Mouse (Mus musculus) liver, embryonic 15.5 days (tissue): Measurements from ENCODE around the gene E430018J23Rik. TPM values are rescaled to one million over a fixed set of nuclear protein-coding genes. Genes with fewer than 3 reads are reported as not detected.
A peak's percentile ranks its signal among the peaks of the same experiment; 100 is the strongest.
"Not testable (repeated sequence)": the region's sequence is repeated elsewhere in the genome, so short reads cannot be mapped to it uniquely, and the experiment has no call there.

Experiments used
- ATAC-seq: fragments of 200-750 bp; cut with Nextera tagmentation; 2 replicates; pipeline ENCODE4 v1.8.0; 2017; ENCODE audit warnings: moderate number of reproducible peaks, mild to moderate bottlenecking, moderate library complexity; ENCODE audit not compliant: insufficient read depth
- H3K27ac ChIP-seq: fragments of 300-500 bp; sonication (generic); replicated peaks from 2 replicates; pipeline ENCODE4 v1.5.1; 2015; ENCODE audit warnings: mild to moderate bottlenecking, inconsistent platforms
- H3K27me3 ChIP-seq: fragments of 300-500 bp; sonication (generic); 2 replicates; pipeline ENCODE4 v1.6.1; 2015; ENCODE audit warnings: mild to moderate bottlenecking, inconsistent platforms
- H3K36me3 ChIP-seq: fragments of 300-500 bp; sonication (generic); replicated peaks from 2 replicates; pipeline ENCODE4 v1.6.1; 2015; ENCODE audit warnings: moderate library complexity, mild to moderate bottlenecking, inconsistent platforms
- H3K4me1 ChIP-seq: fragments of 300-500 bp; sonication (generic); replicated peaks from 2 replicates; pipeline ENCODE4 v1.6.1; 2015; ENCODE audit warnings: inconsistent platforms
- H3K4me2 ChIP-seq: fragments of 300-500 bp; sonication (generic); 2 replicates; pipeline ENCODE4 v1.6.1; 2015; ENCODE audit warnings: moderate library complexity, mild to moderate bottlenecking, inconsistent platforms
- H3K4me3 ChIP-seq: fragments of 300-500 bp; sonication (generic); replicated peaks from 2 replicates; pipeline ENCODE4 v1.5.1; 2015; ENCODE audit warnings: mild to moderate bottlenecking, inconsistent platforms
- H3K9ac ChIP-seq: fragments of 300-500 bp; sonication (generic); 2 replicates; pipeline ENCODE4 v1.6.1; 2015; ENCODE audit warnings: moderate library complexity, mild to moderate bottlenecking, inconsistent platforms
- H3K9me3 ChIP-seq: fragments of 300-500 bp; sonication (generic); replicated peaks from 2 replicates; pipeline ENCODE4 v1.6.1; 2016; ENCODE audit warnings: inconsistent platforms
- WGBS: fragments of 180-500 bp; shearing (Covaris S2); methylation state at CpG from one replicate; pipeline ENCODE4 v1.1.7; 2015; ENCODE audit warnings: mixed read lengths; ENCODE audit not compliant: insufficient replicate concordance; 5-methylcytosine and 5-hydroxymethylcytosine counted together
- polyA plus RNA-seq: library from polyadenylated mRNA; unstranded; fragments of >200 nt; fragmentation: Nextera tagmentation; extraction: Ambion mirVana; gene quantifications from 2 replicates; pipeline ENCODE4 v1.2.1, GENCODE M21; 2015

The E430018J23Rik gene
- polyA plus RNA-seq, 1 experiment from 2014 or later, result 1.5 TPM

GRCm38 (mm10) chr7:127355796-127356195 is 37.6 kb downstream of the E430018J23Rik start:
- Histone ChIP-seq H3K27me3 (peaks cover 13% of the 10 kb centered on the region), H3K4me2 (no peak overlapping the region), H3K27ac (no peak overlapping the region), H3K9me3 (no peaks in the 10 kb centered on the region), H3K4me3 (no peak overlapping the region), H3K4me1 (no peaks in the 10 kb centered on the region), H3K36me3 (no peaks in the 10 kb centered on the region), H3K9ac (no peak overlapping the region)
- ATAC-seq, result no peak
- WGBS, result 40% methylated on average over 3 of the region's 3 CpGs

GRCm38 (mm10) chr7:127351230-127352004 is 42.0 kb downstream of the E430018J23Rik start:
- H3K4me1 ChIP-seq, result peaks cover 7% of the 10 kb centered on the region
- no peak overlapping the region for H3K4me3 ChIP-seq
- 39% methylated on average over 5 of the region's 5 CpGs for WGBS
- H3K36me3 ChIP-seq, result no peaks in the 10 kb centered on the region
- no peak overlapping the region for H3K4me2 ChIP-seq
- H3K9ac ChIP-seq, result no peak overlapping the region
- H3K9me3 ChIP-seq, result no peaks in the 10 kb centered on the region
- no peak for ATAC-seq
- 0 out of 2 replicates have a peak, but pooled peaks cover 6% of the 10 kb centered on the region for H3K27me3 ChIP-seq
- no peak overlapping the region for H3K27ac ChIP-seq

- peak overlapping the region; percentile 99 for H3K4me2 ChIP-seq
- ATAC-seq, result no peak
- H3K4me1 ChIP-seq, result peaks cover 46% of the 10 kb centered on the region
- peaks cover 6% of the 10 kb centered on the region; the same call in 1 of the 2 replicates for H3K27me3 ChIP-seq
- H3K9me3 ChIP-seq, result no peaks in the 10 kb centered on the region
- peak overlapping the region; percentile 82; the same call in 1 of the 2 replicates for H3K4me3 ChIP-seq
- WGBS, result 19% methylated on average over 8 of the region's 8 CpGs
- H3K9ac ChIP-seq, result no peak overlapping the region
- H3K27ac ChIP-seq, result no peak overlapping the region; the same call in 1 of the 2 replicates
- peaks cover 13% of the 10 kb centered on the region; the same call in 1 of the 2 replicates for H3K36me3 ChIP-seq
Measured at GRCm38 (mm10) chr7:127346676-127347075, 46.8 kb downstream of the E430018J23Rik start.

- under 1% methylated on average over 75 of the region's 76 CpGs for WGBS
Measured at GRCm38 (mm10) chr7:127345512-127346325, 47.7 kb downstream of the E430018J23Rik start, which contains the start of gene Zfp768. TSS of gene Zfp768 (minus strand) at chr7:127345589.

GRCm38 (mm10) chr7:127345092-127345491 is 48.3 kb downstream of the E430018J23Rik start:
- under 1% methylated on average over 42 of the region's 42 CpGs for WGBS
- peaks cover 15% of the 10 kb centered on the region; the same call in 1 of the 2 replicates for H3K36me3 ChIP-seq
- peak overlapping the region; percentile 82 for H3K4me3 ChIP-seq
- H3K4me2 ChIP-seq, result peak overlapping the region; percentile 99
- ATAC-seq, result peak; percentile 39
- H3K9ac ChIP-seq, result peak overlapping the region; percentile 72
- H3K4me1 ChIP-seq, result peaks cover 51% of the 10 kb centered on the region
- H3K9me3 ChIP-seq, result no peaks in the 10 kb centered on the region
- H3K27me3 ChIP-seq, result peaks cover 6% of the 10 kb centered on the region; the same call in 1 of the 2 replicates
- peak overlapping the region; percentile 81 for H3K27ac ChIP-seq

More at GRCm38 (mm10) chr7:127345512-127346325, 47.7 kb downstream of the E430018J23Rik start, which contains the start of gene Zfp768:
- H3K4me2 ChIP-seq, result peak within 1 kb of the TSS; percentile 99
- peak; percentile 82 for ATAC-seq
- H3K27ac ChIP-seq, result peak within 1 kb of the TSS; percentile 81
- peak within 1 kb of the TSS; percentile 72 for H3K9ac ChIP-seq
- no peaks in the 10 kb centered on the region for H3K9me3 ChIP-seq
- peaks cover 51% of the 10 kb centered on the region for H3K4me1 ChIP-seq
- peak within 1 kb of the TSS; percentile 82 for H3K4me3 ChIP-seq
- H3K36me3 ChIP-seq, result peaks cover 15% of the 10 kb centered on the region; the same call in 1 of the 2 replicates
- H3K27me3 ChIP-seq, result peaks cover 6% of the 10 kb centered on the region; the same call in 1 of the 2 replicates

- H3K4me1 ChIP-seq, result peaks cover 51% of the 10 kb centered on the region
- H3K27ac ChIP-seq, result no peak overlapping the region
- 85% methylated on average over 8 of the region's 8 CpGs for WGBS
- ATAC-seq, result no peak
- H3K9me3 ChIP-seq, result no peaks in the 10 kb centered on the region
- peaks cover 15% of the 10 kb centered on the region; the same call in 1 of the 2 replicates for H3K36me3 ChIP-seq
- no peak overlapping the region; the same call in 1 of the 2 replicates for H3K9ac ChIP-seq
- H3K27me3 ChIP-seq, result peaks cover 6% of the 10 kb centered on the region; the same call in 1 of the 2 replicates
- H3K4me2 ChIP-seq, result peak overlapping the region; percentile 99
- H3K4me3 ChIP-seq, result peak overlapping the region; percentile 82
Measured at GRCm38 (mm10) chr7:127344371-127344770, 49.1 kb downstream of the E430018J23Rik start.

GRCm38 (mm10) chr7:127343351-127344019 is 49.9 kb downstream of the E430018J23Rik start:
- peaks cover 6% of the 10 kb centered on the region; the same call in 1 of the 2 replicates for H3K27me3 ChIP-seq
- 84% methylated on average over 38 of the region's 38 CpGs for WGBS
- no peak overlapping the region for H3K9ac ChIP-seq
- H3K4me3 ChIP-seq, result no peak overlapping the region
- H3K36me3 ChIP-seq, result peaks cover 15% of the 10 kb centered on the region; the same call in 1 of the 2 replicates
- H3K9me3 ChIP-seq, result no peaks in the 10 kb centered on the region
- peaks cover 51% of the 10 kb centered on the region for H3K4me1 ChIP-seq
- no peak for ATAC-seq
- no peak overlapping the region for H3K27ac ChIP-seq
- H3K4me2 ChIP-seq, result no peak overlapping the region

- H3K4me3 ChIP-seq, result no peak overlapping the region
- peaks cover 15% of the 10 kb centered on the region; the same call in 1 of the 2 replicates for H3K36me3 ChIP-seq
- H3K27ac ChIP-seq, result no peak overlapping the region
- H3K9me3 ChIP-seq, result no peaks in the 10 kb centered on the region
- WGBS, result 87% methylated on average over 7 of the region's 7 CpGs
- no peak overlapping the region for H3K9ac ChIP-seq
- peaks cover 6% of the 10 kb centered on the region; the same call in 1 of the 2 replicates for H3K27me3 ChIP-seq
- ATAC-seq, result no peak
- H3K4me2 ChIP-seq, result no peak overlapping the region
- H3K4me1 ChIP-seq, result peaks cover 51% of the 10 kb centered on the region
Measured at GRCm38 (mm10) chr7:127342888-127343287, 50.5 kb downstream of the E430018J23Rik start.

- Histone ChIP-seq H3K27me3 (peaks cover 6% of the 10 kb centered on the region; the same call in 1 of the 2 replicates), H3K4me1 (peaks cover 51% of the 10 kb centered on the region), H3K4me3 (no peak overlapping the region), H3K9me3 (no peaks in the 10 kb centered on the region), H3K36me3 (peaks cover 15% of the 10 kb centered on the region; the same call in 1 of the 2 replicates), H3K4me2 (no peak overlapping the region), H3K27ac (no peak overlapping the region), H3K9ac (no peak overlapping the region)
- no peak for ATAC-seq
- WGBS, result 46% methylated on average over 4 of the region's 4 CpGs
Measured at GRCm38 (mm10) chr7:127342332-127342731, 51.1 kb downstream of the E430018J23Rik start.

- not testable (repeated sequence) for H3K27me3 ChIP-seq, H3K9ac ChIP-seq, H3K9me3 ChIP-seq, H3K4me3 ChIP-seq, H3K27ac ChIP-seq, H3K4me2 ChIP-seq, ATAC-seq
- WGBS, result 65% methylated on average over 6 of the region's 6 CpGs
- H3K36me3 ChIP-seq, result peaks cover 15% of the 10 kb centered on the region; the same call in 1 of the 2 replicates
- H3K4me1 ChIP-seq, result peaks cover 48% of the 10 kb centered on the region
Measured at GRCm38 (mm10) chr7:127341861-127342260, 51.6 kb downstream of the E430018J23Rik start.
